Mouse (Mus musculus) CH12.LX (cell line): ENCODE results near the gene Cntn4. TPM values are rescaled to one million over a fixed set of nuclear protein-coding genes. Genes with fewer than 3 reads are reported as not detected.

Experiments
- DNase-seq: peaks from one replicate; pipeline ENCODE4 v3.0.0-alpha.2; 2013; ENCODE audit errors: extremely low read depth
- H3K27ac ChIP-seq: 2 replicates; pipeline ENCODE4 v1.5.1; 2012; ENCODE audit warnings: low read depth, mild to moderate bottlenecking, control low read depth, moderate library complexity; ENCODE audit not compliant: insufficient read depth
- H3K27me3 ChIP-seq: replicated peaks from 2 replicates; pipeline ENCODE3; 2012; ENCODE audit warnings: inconsistent platforms
- H3K36me3 ChIP-seq, 2 experiments: replicated peaks in 1 of 2; 2 replicates each; pipeline versions ENCODE3 to v1.6.1; 2012; ENCODE audit warnings: inconsistent platforms in 1 of 2, low read length in 1 of 2, mild to moderate bottlenecking in 1 of 2, mixed read lengths in 1 of 2, moderate library complexity in 1 of 2; ENCODE audit not compliant: control insufficient read depth in 1 of 2, insufficient read depth in 1 of 2
- H3K4me1 ChIP-seq, 2 experiments: 2 replicates each; pipeline ENCODE4 v1.6.1; 2012; ENCODE audit warnings: inconsistent platforms in 1 of 2, moderate library complexity in 1 of 2; ENCODE audit not compliant: insufficient read depth in 2 of 2, control insufficient read depth in 1 of 2
- H3K4me2 ChIP-seq: 2 replicates; pipeline ENCODE4 v1.6.1; 2012; ENCODE audit warnings: low read depth, mild to moderate bottlenecking, control low read depth; ENCODE audit not compliant: poor library complexity, insufficient read depth, severe bottlenecking
- H3K4me3 ChIP-seq, 3 experiments: fragments of 150-350 bp in 1 of 3; sonication (generic) in 1 of 3; replicated peaks in 1 of 3; 2 replicates each; pipeline versions ENCODE3 to v1.5.1; 2011 to 2012; ENCODE audit warnings: low read depth in 2 of 3, low read length in 2 of 3, mild to moderate bottlenecking in 2 of 3, moderate library complexity in 2 of 3, control low read depth in 1 of 3, improper control_type of control experiment in 1 of 3, inconsistent platforms in 1 of 3, mixed read lengths in 1 of 3; ENCODE audit not compliant: poor library complexity in 1 of 3
- H3K79me2 ChIP-seq: replicated peaks from 2 replicates; pipeline ENCODE4 v1.6.1; 2012; ENCODE audit warnings: mild to moderate bottlenecking, moderate library complexity; ENCODE audit not compliant: control insufficient read depth, poor library complexity, insufficient read depth, severe bottlenecking; ENCODE audit errors: extremely low read depth
- H3K9ac ChIP-seq: 2 replicates; pipeline ENCODE4 v1.6.1; 2012; ENCODE audit warnings: low read depth, mild to moderate bottlenecking, control low read depth, moderate library complexity; ENCODE audit not compliant: insufficient read depth
- H3K9me3 ChIP-seq: replicated peaks from 2 replicates; pipeline ENCODE3; 2012; ENCODE audit warnings: low read length, inconsistent platforms, mixed read lengths
- BHLHE40 ChIP-seq: IDR thresholded peaks from 2 replicates; pipeline ENCODE4 v1.6.1; 2011; ENCODE audit warnings: mild to moderate bottlenecking, low read depth, low read length, improper control_type of control experiment
- CHD1 ChIP-seq: IDR thresholded peaks from 2 replicates; pipeline ENCODE4 v1.6.1; 2012; ENCODE audit warnings: low read depth, low read length, improper control_type of control experiment, inconsistent platforms
- CHD2 ChIP-seq: IDR thresholded peaks from 2 replicates; pipeline ENCODE4 v1.6.1; 2011; ENCODE audit warnings: low read length, improper control_type of control experiment
- CTCF ChIP-seq, 2 experiments: IDR thresholded peaks in 1 of 2; conservative IDR thresholded peaks in 1 of 2; 2 replicates each; pipeline ENCODE4 v1.5.1; 2011 to 2012; ENCODE audit warnings: low read depth in 2 of 2, low read length in 2 of 2, improper control_type of control experiment in 1 of 2, inconsistent platforms in 1 of 2, mild to moderate bottlenecking in 1 of 2, moderate library complexity in 1 of 2
- E2F4 ChIP-seq: IDR thresholded peaks from 2 replicates; pipeline ENCODE4 v1.6.1; 2011; ENCODE audit warnings: low read depth, low read length, improper control_type of control experiment; ENCODE audit not compliant: insufficient replicate concordance
- ELF1 ChIP-seq: IDR thresholded peaks from 2 replicates; pipeline ENCODE4 v1.6.1; 2014; ENCODE audit warnings: low read depth, mild to moderate bottlenecking, inconsistent platforms, low read length, improper control_type of control experiment
- EP300 ChIP-seq: IDR thresholded peaks from 2 replicates; pipeline ENCODE4 v1.6.1; 2011; ENCODE audit warnings: low read length, improper control_type of control experiment
- ETS1 ChIP-seq: conservative IDR thresholded peaks from 2 replicates; pipeline ENCODE4 v1.6.1; 2012; ENCODE audit warnings: low read depth, mild to moderate bottlenecking, inconsistent platforms, low read length, improper control_type of control experiment, moderate library complexity
- GABPA ChIP-seq: IDR thresholded peaks from 2 replicates; pipeline ENCODE4 v1.6.1; 2012; ENCODE audit warnings: low read depth, low read length, improper control_type of control experiment, inconsistent platforms; ENCODE audit not compliant: insufficient replicate concordance
- HCFC1 ChIP-seq: IDR thresholded peaks from 2 replicates; pipeline ENCODE4 v1.6.1; 2012; ENCODE audit warnings: low read depth, mild to moderate bottlenecking, inconsistent platforms, low read length, improper control_type of control experiment
- IRF4 ChIP-seq: IDR thresholded peaks from 2 replicates; pipeline ENCODE4 v1.6.1; 2014; ENCODE audit warnings: low read depth, mild to moderate bottlenecking, inconsistent platforms, low read length, improper control_type of control experiment
- JUN ChIP-seq: IDR thresholded peaks from 2 replicates; pipeline ENCODE4 v1.6.1; 2011; ENCODE audit warnings: low read depth, mild to moderate bottlenecking, low read length, improper control_type of control experiment, moderate library complexity; ENCODE audit not compliant: insufficient read depth
- JUND ChIP-seq: conservative IDR thresholded peaks from 2 replicates; pipeline ENCODE4 v1.6.1; 2011; ENCODE audit warnings: low read depth, low read length, improper control_type of control experiment
- KAT2A ChIP-seq: IDR thresholded peaks from 2 replicates; pipeline ENCODE4 v1.6.1; 2012; ENCODE audit warnings: low read length, improper control_type of control experiment, inconsistent platforms; ENCODE audit not compliant: insufficient replicate concordance
- MAFK ChIP-seq: IDR thresholded peaks from 2 replicates; pipeline ENCODE4 v1.6.1; 2011; ENCODE audit warnings: low read length, improper control_type of control experiment; ENCODE audit not compliant: insufficient replicate concordance
- MAX ChIP-seq: IDR thresholded peaks from 2 replicates; pipeline ENCODE4 v1.6.1; 2011; ENCODE audit warnings: low read length, improper control_type of control experiment
- MAZ ChIP-seq: IDR thresholded peaks from 2 replicates; pipeline ENCODE4 v1.6.1; 2012; ENCODE audit warnings: low read depth, mild to moderate bottlenecking, inconsistent platforms, low read length, improper control_type of control experiment, moderate library complexity
- MEF2A ChIP-seq: IDR thresholded peaks from 2 replicates; pipeline ENCODE4 v1.6.1; 2014; ENCODE audit warnings: low read depth, mild to moderate bottlenecking, inconsistent platforms, low read length, improper control_type of control experiment, borderline replicate concordance
- MXI1 ChIP-seq: IDR thresholded peaks from 2 replicates; pipeline ENCODE4 v1.6.1; 2011; ENCODE audit warnings: mild to moderate bottlenecking, low read depth, low read length, improper control_type of control experiment
- MYC ChIP-seq: IDR thresholded peaks from 2 replicates; pipeline ENCODE4 v1.6.1; 2011; ENCODE audit warnings: low read depth, mild to moderate bottlenecking, improper control_type of control experiment, low read length
- NELFE ChIP-seq: IDR thresholded peaks from 2 replicates; pipeline ENCODE4 v1.6.1; 2011; ENCODE audit warnings: low read depth, low read length, improper control_type of control experiment
- NRF1 ChIP-seq: IDR thresholded peaks from 2 replicates; pipeline ENCODE4 v1.6.1; 2014; ENCODE audit warnings: low read depth, mild to moderate bottlenecking, inconsistent platforms, low read length, improper control_type of control experiment, moderate library complexity
- PAX5 ChIP-seq: IDR thresholded peaks from 2 replicates; pipeline ENCODE4 v1.6.1; 2012; ENCODE audit warnings: low read length, inconsistent platforms, mixed read lengths
- POLR2A ChIP-seq: IDR thresholded peaks from 2 replicates; pipeline ENCODE4 v1.6.1; 2011; ENCODE audit warnings: low read depth, mild to moderate bottlenecking, improper control_type of control experiment, low read length
- POLR2AphosphoS2 ChIP-seq: IDR thresholded peaks from 2 replicates; pipeline ENCODE4 v1.6.1; 2011; ENCODE audit warnings: low read depth, low read length, improper control_type of control experiment
- RAD21 ChIP-seq: IDR thresholded peaks from 2 replicates; pipeline ENCODE4 v1.6.1; 2011; ENCODE audit warnings: low read depth, mild to moderate bottlenecking, low read length, improper control_type of control experiment, moderate library complexity
- RCOR1 ChIP-seq: conservative IDR thresholded peaks from 2 replicates; pipeline ENCODE4 v1.6.1; 2012; ENCODE audit warnings: low read depth, mild to moderate bottlenecking, inconsistent platforms, low read length, improper control_type of control experiment
- SIN3A ChIP-seq: IDR thresholded peaks from 2 replicates; pipeline ENCODE4 v1.6.1; 2012; ENCODE audit warnings: low read length, improper control_type of control experiment, inconsistent platforms
- SMC3 ChIP-seq: IDR thresholded peaks from 2 replicates; pipeline ENCODE4 v1.6.1; 2011; ENCODE audit warnings: low read depth, low read length, improper control_type of control experiment
- TBP ChIP-seq: conservative IDR thresholded peaks from 2 replicates; pipeline ENCODE4 v1.6.1; 2011; ENCODE audit warnings: low read depth, low read length, improper control_type of control experiment
- TCF12 ChIP-seq: IDR thresholded peaks from 2 replicates; pipeline ENCODE4 v1.6.1; 2014; ENCODE audit warnings: low read depth, mild to moderate bottlenecking, inconsistent platforms, low read length, improper control_type of control experiment
- UBTF ChIP-seq: IDR thresholded peaks from 2 replicates; pipeline ENCODE4 v1.6.1; 2012; ENCODE audit warnings: low read depth, mild to moderate bottlenecking, inconsistent platforms, low read length, improper control_type of control experiment, moderate library complexity
- USF1 ChIP-seq: IDR thresholded peaks from 2 replicates; pipeline ENCODE4 v1.6.1; 2014; ENCODE audit warnings: low read depth, mild to moderate bottlenecking, inconsistent platforms, low read length, improper control_type of control experiment
- USF2 ChIP-seq: conservative IDR thresholded peaks from 2 replicates; pipeline ENCODE4 v1.6.1; 2011; ENCODE audit warnings: low read depth, low read length, improper control_type of control experiment
- ZC3H11A ChIP-seq: IDR thresholded peaks from 2 replicates; pipeline ENCODE4 v1.6.1; 2012; ENCODE audit warnings: low read depth, mild to moderate bottlenecking, inconsistent platforms, low read length, improper control_type of control experiment
- ZKSCAN1 ChIP-seq: IDR thresholded peaks from 2 replicates; pipeline ENCODE4 v1.6.1; 2012; ENCODE audit warnings: low read depth, inconsistent platforms, low read length, improper control_type of control experiment, borderline replicate concordance
- ZMIZ1 ChIP-seq: IDR thresholded peaks from 2 replicates; pipeline ENCODE4 v1.6.1; 2012; ENCODE audit warnings: low read depth, mild to moderate bottlenecking, inconsistent platforms, low read length, improper control_type of control experiment
- ZNF384 ChIP-seq: IDR thresholded peaks from 2 replicates; pipeline ENCODE4 v1.6.1; 2012; ENCODE audit warnings: low read depth, low read length, improper control_type of control experiment, inconsistent platforms
- dilution Hi-C: fragments of 300-500 bp; cut with MboI; formaldehyde crosslinking; loops from 2 replicates; pipeline ENCODE4 v1.14.3; 2020; ENCODE audit warnings: low sequenced_read_pairs; ENCODE audit not compliant: extremely low pct_unique_long_range_greater_than_20kb, extremely low pct_ligation_motif_present
- in situ Hi-C: fragments of 300-500 bp; cut with MboI; formaldehyde crosslinking; loops from 3 replicates; pipeline ENCODE4 v1.14.3; 2019; ENCODE audit warnings: low sequenced_read_pairs, low pct_ligation_motif_present, low pct_unique_long_range_greater_than_20kb, mixed read lengths
- polyA plus RNA-seq: library from polyadenylated mRNA; unstranded; fragments of >175 nt; gene quantifications from 2 replicates; pipeline ENCODE4 v1.2.1, GENCODE M21; 2012; ENCODE audit warnings: low read depth; ENCODE audit not compliant: insufficient read length
- total RNA-seq, 2 experiments: library from RNA; depleted of rRNA; stranded (reverse); fragments of 300-350 nt in 1 of 2; fragments of >200 nt in 1 of 2; gene quantifications; 2 replicates each; pipeline ENCODE4 v1.2.3; 2012 to 2014

Cntn4 gene
- total and polyA plus RNA-seq, 3 experiments, result 0.14 TPM; not detected in 2

DNA sequence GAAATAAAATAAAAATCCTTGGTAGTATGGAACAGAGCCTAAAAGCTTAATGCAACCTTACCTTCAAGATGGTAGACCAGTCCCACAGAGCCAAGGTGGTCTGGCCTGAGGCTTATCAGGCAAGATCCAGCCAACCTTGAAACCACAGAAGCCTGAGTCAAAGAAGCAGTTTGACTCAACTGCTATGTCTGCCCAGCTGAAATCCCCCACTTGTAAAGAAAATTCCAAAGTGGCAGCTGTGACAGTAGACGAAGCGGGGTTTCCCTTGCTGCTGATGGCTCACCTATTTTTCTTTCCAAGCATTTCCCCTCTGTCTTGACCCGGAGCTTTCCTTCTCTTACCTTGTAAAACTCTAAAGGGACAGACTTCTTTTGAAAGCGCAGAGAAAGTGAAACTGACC lies 1048.2 kb downstream of the Cntn4 start:
- peaks cover 52 to 76% of the 10 kb centered on the region in 2 experiments for H3K36me3 ChIP-seq
- no peaks in the 10 kb centered on the region for H3K27me3 ChIP-seq
- in situ Hi-C loops (no loop called here), dilution Hi-C loops (no loop called here)
- peak overlapping the region; percentile 43; the same call in 1 of the 2 replicates for H3K9ac ChIP-seq
- peaks cover 13 to 82% of the 10 kb centered on the region in 2 experiments for H3K4me1 ChIP-seq
- no peaks in the 10 kb centered on the region for H3K9me3 ChIP-seq
- DNase-seq, result peak; percentile 86
- H3K27ac ChIP-seq, result peak overlapping the region; percentile 57; the same call in 1 of the 2 replicates
- peak overlapping the region; percentile 80 for H3K4me2 ChIP-seq
- no peak for TF ChIP-seq UBTF
- 0 out of 2 replicates have a peak, but pooled peaks have one; percentile 36 for TF ChIP-seq MYC
- peak; percentile 70; the same call in 1 of the 2 replicates for TF ChIP-seq RCOR1
- no peak for TF ChIP-seq ZC3H11A
- TF ChIP-seq MAX, result no peak
- TF ChIP-seq USF1, result no peak
- TF ChIP-seq ZNF384, result no peak
- TF ChIP-seq SMC3, result no peak
- TF ChIP-seq TBP, result 0 out of 2 replicates have a peak, but pooled peaks have one; percentile 31
- no peak for TF ChIP-seq MAZ
- no peak; the same call in 1 of the 2 replicates for TF ChIP-seq RAD21
- TF ChIP-seq CTCF (conservative IDR thresholded peaks at IDR 0.05 in 1 of 2, IDR thresholded peaks at IDR 0.05 in 1 of 2; ENCODE audit: low read depth in 2 of 2, low read length in 2 of 2), result no peak
- no peak for TF ChIP-seq CHD1
- TF ChIP-seq JUN, result peak; percentile 83
- TF ChIP-seq ZMIZ1, result no peak
- TF ChIP-seq MEF2A, result peak; percentile 91
- TF ChIP-seq GABPA, result no peak
- no peak for TF ChIP-seq SIN3A
- peak; percentile 88 for TF ChIP-seq JUND
- TF ChIP-seq POLR2AphosphoS2, result no peak
- TF ChIP-seq PAX5, result no peak
- TF ChIP-seq NRF1, result no peak
- peak; percentile 81 for TF ChIP-seq CHD2
- no peak for TF ChIP-seq MXI1
- peak; percentile 99 for TF ChIP-seq ETS1
- peak; percentile 79 for TF ChIP-seq BHLHE40
- peak; percentile 97 for TF ChIP-seq EP300
- TF ChIP-seq TCF12, result peak; percentile 91
- TF ChIP-seq IRF4, result peak; percentile 97
- TF ChIP-seq POLR2A, result no peak
- TF ChIP-seq KAT2A, result no peak
- no peak for TF ChIP-seq E2F4
- peak; percentile 86 for TF ChIP-seq MAFK
- no peak for TF ChIP-seq USF2
- TF ChIP-seq ELF1, result no peak
- TF ChIP-seq NELFE, result no peak
- no peak for TF ChIP-seq ZKSCAN1
- no peak for TF ChIP-seq HCFC1
- peaks cover 2% of the 10 kb centered on the region for H3K79me2 ChIP-seq
- peak overlapping the region in 1 of 3 experiments; percentile 5 for H3K4me3 ChIP-seq
